Mouse (Mus musculus) midbrain, embryonic 10.5 days (tissue): Measurements from ENCODE around the gene Cacna2d3. TPM values are rescaled to one million over a fixed set of nuclear protein-coding genes. Genes with fewer than 3 reads are reported as not detected.

ENCODE experiments used
- DNase-seq: peaks from one replicate; pipeline ENCODE4 v3.0.0-alpha.2; 2017; ENCODE audit warnings: low spot score
- H3K27ac ChIP-seq: fragments of 300-500 bp; sonication (generic); replicated peaks from 2 replicates; pipeline ENCODE4 v1.5.1; 2016; ENCODE audit warnings: mild to moderate bottlenecking
- H3K27me3 ChIP-seq: fragments of 300-500 bp; sonication (generic); 2 replicates; pipeline ENCODE4 v1.6.1; 2016; ENCODE audit warnings: low read depth, mild to moderate bottlenecking; ENCODE audit not compliant: poor library complexity, severe bottlenecking
- H3K36me3 ChIP-seq: fragments of 300-500 bp; sonication (generic); 2 replicates; pipeline ENCODE4 v1.6.1; 2016; ENCODE audit warnings: mild to moderate bottlenecking, moderate library complexity
- H3K4me1 ChIP-seq: fragments of 300-500 bp; sonication (generic); 2 replicates; pipeline ENCODE4 v1.6.1; 2016
- H3K4me3 ChIP-seq: fragments of 300-500 bp; sonication (generic); 2 replicates; pipeline ENCODE4 v1.5.1; 2016; ENCODE audit warnings: mild to moderate bottlenecking, moderate library complexity
- H3K9me3 ChIP-seq: fragments of 300-500 bp; sonication (generic); replicated peaks from 2 replicates; pipeline ENCODE4 v1.6.1; 2016; ENCODE audit warnings: mild to moderate bottlenecking
- WGBS: fragments of 180-500 bp; shearing (Covaris S2); methylation state at CpG from one replicate; pipeline ENCODE4 v1.1.7; 2016; 5-methylcytosine and 5-hydroxymethylcytosine counted together
- polyA plus RNA-seq: library from polyadenylated mRNA; unstranded; fragments of >200 nt; fragmentation: Nextera tagmentation; extraction: Ambion mirVana; gene quantifications from 2 replicates; pipeline ENCODE4 v1.2.1, GENCODE M21; 2016

The Cacna2d3 gene
- polyA plus RNA-seq, 1 experiment from 2014 or later, result 5.6 TPM

- no peak overlapping the region; the same call in 1 of the 2 replicates for H3K27ac ChIP-seq
- no peak overlapping the region for H3K4me3 ChIP-seq
- no peak for DNase-seq
- WGBS, result 94% methylated on average over 5 of the region's 5 CpGs
- H3K27me3 ChIP-seq, result no peaks in the 10 kb centered on the region
- no peaks in the 10 kb centered on the region for H3K36me3 ChIP-seq
- H3K4me1 ChIP-seq, result peaks cover 4% of the 10 kb centered on the region
- no peaks in the 10 kb centered on the region for H3K9me3 ChIP-seq
Observed at GRCm38 (mm10) chr14:29324430-29324782, 397.3 kb downstream of the Cacna2d3 start.

GRCm38 (mm10) chr14:29323718-29324429, 397.8 kb downstream of the Cacna2d3 start:
- Histone ChIP-seq H3K4me1 (peaks cover 4% of the 10 kb centered on the region), H3K4me3 (no peak overlapping the region), H3K36me3 (no peaks in the 10 kb centered on the region), H3K27me3 (no peaks in the 10 kb centered on the region), H3K9me3 (no peaks in the 10 kb centered on the region), H3K27ac (no peak overlapping the region; the same call in 1 of the 2 replicates)
- 87% methylated on average over 9 of the region's 9 CpGs for WGBS
- no peak for DNase-seq

- no peak for DNase-seq
- WGBS, result 82% methylated on average over 2 of the region's 2 CpGs
- no peak overlapping the region for H3K4me3 ChIP-seq
- H3K27me3 ChIP-seq, result no peaks in the 10 kb centered on the region
- no peak overlapping the region for H3K27ac ChIP-seq
- H3K36me3 ChIP-seq, result no peaks in the 10 kb centered on the region
- H3K9me3 ChIP-seq, result no peaks in the 10 kb centered on the region
- H3K4me1 ChIP-seq, result peaks cover 5% of the 10 kb centered on the region; the same call in 1 of the 2 replicates
Observed at GRCm38 (mm10) chr14:29313431-29313830, 408.2 kb downstream of the Cacna2d3 start.

GRCm38 (mm10) chr14:29305623-29306022, 416.0 kb downstream of the Cacna2d3 start:
- Histone ChIP-seq H3K9me3 (no peaks in the 10 kb centered on the region), H3K36me3 (no peaks in the 10 kb centered on the region), H3K4me3 (no peak overlapping the region), H3K27ac (no peak overlapping the region), H3K4me1 (peaks cover 5% of the 10 kb centered on the region; the same call in 1 of the 2 replicates), H3K27me3 (no peaks in the 10 kb centered on the region)
- 90% methylated on average over 9 of the region's 9 CpGs for WGBS
- DNase-seq, result no peak

GRCm38 (mm10) chr14:29296185-29296754, 425.4 kb downstream of the Cacna2d3 start:
- H3K27me3 ChIP-seq, result no peaks in the 10 kb centered on the region

GRCm38 (mm10) chr14:29278901-29279300, 442.8 kb downstream of the Cacna2d3 start:
- H3K4me1 ChIP-seq, result no peaks in the 10 kb centered on the region
- no peak overlapping the region for H3K27ac ChIP-seq
- no peak for DNase-seq
- H3K4me3 ChIP-seq, result no peak overlapping the region
- no peaks in the 10 kb centered on the region for H3K36me3 ChIP-seq
- H3K9me3 ChIP-seq, result no peaks in the 10 kb centered on the region
- H3K27me3 ChIP-seq, result no peaks in the 10 kb centered on the region
- WGBS, result 88% methylated on average over 1 of the region's 1 CpGs

More at GRCm38 (mm10) chr14:29296185-29296754, 425.4 kb downstream of the Cacna2d3 start:
- H3K4me3 ChIP-seq, result no peak overlapping the region
- H3K9me3 ChIP-seq, result no peaks in the 10 kb centered on the region
- WGBS, result 85% methylated on average over 2 of the region's 2 CpGs
- no peak for DNase-seq
- no peaks in the 10 kb centered on the region for H3K4me1 ChIP-seq
- H3K36me3 ChIP-seq, result no peaks in the 10 kb centered on the region
- H3K27ac ChIP-seq, result no peak overlapping the region

- WGBS, result 83% methylated on average over 2 of the region's 2 CpGs
Observed at GRCm38 (mm10) chr14:29278401-29278800, 443.3 kb downstream of the Cacna2d3 start.

GRCm38 (mm10) chr14:29277701-29278100, 444.0 kb downstream of the Cacna2d3 start:
- DNase-seq, result no peak
- Histone ChIP-seq H3K27ac (no peak overlapping the region), H3K4me3 (no peak overlapping the region), H3K9me3 (no peaks in the 10 kb centered on the region), H3K36me3 (no peaks in the 10 kb centered on the region), H3K27me3 (no peaks in the 10 kb centered on the region), H3K4me1 (no peaks in the 10 kb centered on the region)
- WGBS, result 69% methylated on average over 2 of the region's 2 CpGs

More at GRCm38 (mm10) chr14:29278401-29278800, 443.3 kb downstream of the Cacna2d3 start:
- no peak for DNase-seq
- Histone ChIP-seq H3K4me3 (no peak overlapping the region), H3K4me1 (no peaks in the 10 kb centered on the region), H3K36me3 (no peaks in the 10 kb centered on the region), H3K9me3 (no peaks in the 10 kb centered on the region), H3K27ac (no peak overlapping the region), H3K27me3 (no peaks in the 10 kb centered on the region)

- no peak for DNase-seq
- H3K27ac ChIP-seq, result no peak overlapping the region
- H3K4me1 ChIP-seq, result peaks cover 21% of the 10 kb centered on the region
Observed at GRCm38 (mm10) chr14:29273890-29274289, 447.8 kb downstream of the Cacna2d3 start.

GRCm38 (mm10) chr14:29270541-29270940, 451.1 kb downstream of the Cacna2d3 start:
- Histone ChIP-seq H3K9me3 (no peaks in the 10 kb centered on the region), H3K27ac (no peak overlapping the region), H3K4me1 (peaks cover 42% of the 10 kb centered on the region), H3K36me3 (no peaks in the 10 kb centered on the region), H3K27me3 (no peaks in the 10 kb centered on the region), H3K4me3 (no peak overlapping the region)
- 88% methylated on average over 5 of the region's 5 CpGs for WGBS
- no peak for DNase-seq

More at GRCm38 (mm10) chr14:29273890-29274289, 447.8 kb downstream of the Cacna2d3 start:
- no peaks in the 10 kb centered on the region for H3K9me3 ChIP-seq
- H3K27me3 ChIP-seq, result no peaks in the 10 kb centered on the region
- H3K4me3 ChIP-seq, result no peak overlapping the region
- H3K36me3 ChIP-seq, result no peaks in the 10 kb centered on the region

GRCm38 (mm10) chr14:29269816-29270215, 451.8 kb downstream of the Cacna2d3 start:
- Histone ChIP-seq H3K27ac (peak overlapping the region; percentile 39; the same call in 1 of the 2 replicates), H3K9me3 (no peaks in the 10 kb centered on the region), H3K36me3 (no peaks in the 10 kb centered on the region), H3K4me3 (no peak overlapping the region), H3K27me3 (no peaks in the 10 kb centered on the region), H3K4me1 (peaks cover 42% of the 10 kb centered on the region)
- 38% methylated on average over 2 of the region's 2 CpGs for WGBS
- DNase-seq, result peak; percentile 15

- 66% methylated on average over 5 of the region's 5 CpGs for WGBS
Observed at GRCm38 (mm10) chr14:29268609-29269008, 453.1 kb downstream of the Cacna2d3 start.

GRCm38 (mm10) chr14:29267233-29267874, 454.3 kb downstream of the Cacna2d3 start:
- 65% methylated on average over 5 of the region's 5 CpGs for WGBS
- no peaks in the 10 kb centered on the region for H3K27me3 ChIP-seq
- H3K36me3 ChIP-seq, result no peaks in the 10 kb centered on the region
- H3K4me1 ChIP-seq, result peaks cover 42% of the 10 kb centered on the region
- DNase-seq, result peak; percentile 39
- H3K4me3 ChIP-seq, result no peak overlapping the region
- no peaks in the 10 kb centered on the region for H3K9me3 ChIP-seq
- H3K27ac ChIP-seq, result peak overlapping the region; percentile 57

More at GRCm38 (mm10) chr14:29268609-29269008, 453.1 kb downstream of the Cacna2d3 start:
- peaks cover 42% of the 10 kb centered on the region for H3K4me1 ChIP-seq
- H3K27me3 ChIP-seq, result no peaks in the 10 kb centered on the region
- no peaks in the 10 kb centered on the region for H3K36me3 ChIP-seq
- peak overlapping the region; percentile 33; the same call in 1 of the 2 replicates for H3K27ac ChIP-seq
- no peaks in the 10 kb centered on the region for H3K9me3 ChIP-seq
- peak; percentile 12 for DNase-seq
- H3K4me3 ChIP-seq, result no peak overlapping the region
